Mouse (Mus musculus): ENCODE data around the gene Slc5a6.

- TF ChIP-seq ZC3H11A (IDR thresholded peaks at IDR 0.05; ENCODE audit: borderline replicate concordance, low read depth, low read length) (no peak), MAFK (IDR thresholded peaks at IDR 0.05; ENCODE audit: insufficient read depth, low read depth, low read length) (no peak), ZNF384 (IDR thresholded peaks at IDR 0.05; ENCODE audit: low read depth, low read length) (no peak), CHD2 (IDR thresholded peaks at IDR 0.05; ENCODE audit: low read depth, low read length) (no peak), HCFC1 (IDR thresholded peaks at IDR 0.05; ENCODE audit: borderline replicate concordance, insufficient read depth, low read length) (no peak)
These were observed 38.4 kb upstream of the Slc5a6 start for GRCm38 (mm10) chr5:31087131-31087530.
